Mouse (Mus musculus) lung, embryonic 15.5 days (tissue): Measurements from ENCODE around the gene Bola1. TPM values are rescaled to one million over a fixed set of nuclear protein-coding genes. Genes with fewer than 3 reads are reported as not detected.
A peak's percentile ranks its signal among the peaks of the same experiment; 100 is the strongest.
"Not testable (repeated sequence)": the region's sequence is repeated elsewhere in the genome, so short reads cannot be mapped to it uniquely, and the experiment has no call there.

Source experiments
- ATAC-seq: fragments of 200-750 bp; cut with Nextera tagmentation; 2 replicates; pipeline ENCODE4 v1.8.0; 2017; ENCODE audit warnings: moderate number of reproducible peaks, borderline replicate concordance; ENCODE audit not compliant: low FRiP score, low TSS enrichment; ENCODE audit errors: extremely low read depth
- H3K27ac ChIP-seq: fragments of 300-500 bp; sonication (generic); 2 replicates; pipeline ENCODE4 v1.5.1; 2015; ENCODE audit warnings: moderate library complexity, mild to moderate bottlenecking, inconsistent platforms
- H3K27me3 ChIP-seq: fragments of 300-500 bp; sonication (generic); 2 replicates; pipeline ENCODE4 v1.6.1; 2015; ENCODE audit warnings: inconsistent platforms
- H3K36me3 ChIP-seq: fragments of 300-500 bp; sonication (generic); 2 replicates; pipeline ENCODE4 v1.6.1; 2015; ENCODE audit warnings: inconsistent platforms
- H3K4me1 ChIP-seq: fragments of 300-500 bp; sonication (generic); 2 replicates; pipeline ENCODE4 v1.6.1; 2015; ENCODE audit warnings: inconsistent platforms
- H3K4me2 ChIP-seq: fragments of 300-500 bp; sonication (generic); 2 replicates; pipeline ENCODE4 v1.6.1; 2015; ENCODE audit warnings: inconsistent platforms, mild to moderate bottlenecking, moderate library complexity
- H3K4me3 ChIP-seq: fragments of 300-500 bp; sonication (generic); 2 replicates; pipeline ENCODE4 v1.5.1; 2015; ENCODE audit warnings: mild to moderate bottlenecking, inconsistent platforms
- H3K9ac ChIP-seq: fragments of 300-500 bp; sonication (generic); 2 replicates; pipeline ENCODE4 v1.6.1; 2015; ENCODE audit warnings: inconsistent platforms
- H3K9me3 ChIP-seq: fragments of 300-500 bp; sonication (generic); 2 replicates; pipeline ENCODE4 v1.6.1; 2016; ENCODE audit warnings: inconsistent platforms
- WGBS: fragments of 180-500 bp; shearing (Covaris S2); methylation state at CpG from one replicate; pipeline ENCODE4 v1.1.7; 2015; 5-methylcytosine and 5-hydroxymethylcytosine counted together
- polyA plus RNA-seq: library from polyadenylated mRNA; unstranded; fragments of >200 nt; fragmentation: Nextera tagmentation; extraction: Ambion mirVana; gene quantifications from 2 replicates; pipeline ENCODE4 v1.2.1, GENCODE M21; 2015

Gene Bola1
- polyA plus RNA-seq, 1 experiment from 2014 or later: 56.8 TPM

- Histone ChIP-seq H3K9ac (peak overlapping the region; percentile 46), H3K36me3 (no peaks in the 10 kb centered on the region), H3K9me3 (no peaks in the 10 kb centered on the region), H3K27ac (peak overlapping the region; percentile 97), H3K4me1 (peaks cover 27% of the 10 kb centered on the region), H3K4me2 (peak overlapping the region; percentile 89), H3K4me3 (peak overlapping the region; percentile 55), H3K27me3 (no peaks in the 10 kb centered on the region)
- whole genome bisulfite sequencing: under 1% methylated on average over 12 of the region's 12 CpGs
- ATAC-seq: peak; percentile 13; the same call in 1 of the 2 replicates
These were observed 293 bp downstream of the Bola1 start for GRCm38 (mm10) chr3:96219191-96219641.

- Histone ChIP-seq H3K27ac (no peak overlapping the region), H3K4me3 (no peak overlapping the region), H3K4me2 (no peak overlapping the region), H3K36me3 (no peaks in the 10 kb centered on the region), H3K9me3 (no peaks in the 10 kb centered on the region), H3K27me3 (no peaks in the 10 kb centered on the region), H3K4me1 (no peaks in the 10 kb centered on the region), H3K9ac (no peak overlapping the region)
- no peak for ATAC-seq
- 23% methylated on average over 15 of the region's 15 CpGs for WGBS
These were observed 10.3 kb downstream of the Bola1 start for GRCm38 (mm10) chr3:96209242-96209641.

GRCm38 (mm10) chr3:96207819-96208218, 11.7 kb downstream of the Bola1 start:
- no peak for ATAC-seq
- Histone ChIP-seq H3K4me3 (no peak overlapping the region), H3K9ac (no peak overlapping the region), H3K4me1 (no peaks in the 10 kb centered on the region), H3K9me3 (no peaks in the 10 kb centered on the region), H3K4me2 (no peak overlapping the region), H3K36me3 (no peaks in the 10 kb centered on the region), H3K27ac (no peak overlapping the region), H3K27me3 (no peaks in the 10 kb centered on the region)
- WGBS: 68% methylated on average over 3 of the region's 3 CpGs

GRCm38 (mm10) chr3:96199731-96200130, 19.8 kb downstream of the Bola1 start:
- 30% methylated on average over 2 of the region's 2 CpGs for WGBS
- no peak overlapping the region for H3K4me3 ChIP-seq
- peaks cover 13% of the 10 kb centered on the region for H3K4me1 ChIP-seq
- H3K9ac ChIP-seq: no peak overlapping the region
- no peak overlapping the region for H3K27ac ChIP-seq
- H3K9me3 ChIP-seq: no peaks in the 10 kb centered on the region
- H3K36me3 ChIP-seq: no peaks in the 10 kb centered on the region
- no peak for ATAC-seq
- H3K4me2 ChIP-seq: no peak overlapping the region
- H3K27me3 ChIP-seq: no peaks in the 10 kb centered on the region

- ATAC-seq, H3K4me3 ChIP-seq, H3K36me3 ChIP-seq, H3K9ac ChIP-seq, H3K9me3 ChIP-seq, H3K27ac ChIP-seq, H3K27me3 ChIP-seq: not testable (repeated sequence)
- H3K4me2 ChIP-seq: peak overlapping the region; percentile 99
- peaks cover 13% of the 10 kb centered on the region for H3K4me1 ChIP-seq
- WGBS: 23% methylated on average over 8 of the region's 8 CpGs
These were observed 20.8 kb downstream of the Bola1 start for GRCm38 (mm10) chr3:96198601-96199251.

GRCm38 (mm10) chr3:96198181-96198580, 21.3 kb downstream of the Bola1 start:
- Histone ChIP-seq H3K4me2 (peak overlapping the region; percentile 99), H3K9me3 (no peaks in the 10 kb centered on the region), H3K9ac (no peak overlapping the region), H3K4me1 (peaks cover 13% of the 10 kb centered on the region), H3K27ac (peak overlapping the region; percentile 29; the same call in 1 of the 2 replicates), H3K27me3 (no peaks in the 10 kb centered on the region), H3K4me3 (peak overlapping the region; percentile 65), H3K36me3 (no peaks in the 10 kb centered on the region)
- peak; percentile 29; the same call in 1 of the 2 replicates for ATAC-seq
- WGBS: 7% methylated on average over 6 of the region's 6 CpGs

DNA sequence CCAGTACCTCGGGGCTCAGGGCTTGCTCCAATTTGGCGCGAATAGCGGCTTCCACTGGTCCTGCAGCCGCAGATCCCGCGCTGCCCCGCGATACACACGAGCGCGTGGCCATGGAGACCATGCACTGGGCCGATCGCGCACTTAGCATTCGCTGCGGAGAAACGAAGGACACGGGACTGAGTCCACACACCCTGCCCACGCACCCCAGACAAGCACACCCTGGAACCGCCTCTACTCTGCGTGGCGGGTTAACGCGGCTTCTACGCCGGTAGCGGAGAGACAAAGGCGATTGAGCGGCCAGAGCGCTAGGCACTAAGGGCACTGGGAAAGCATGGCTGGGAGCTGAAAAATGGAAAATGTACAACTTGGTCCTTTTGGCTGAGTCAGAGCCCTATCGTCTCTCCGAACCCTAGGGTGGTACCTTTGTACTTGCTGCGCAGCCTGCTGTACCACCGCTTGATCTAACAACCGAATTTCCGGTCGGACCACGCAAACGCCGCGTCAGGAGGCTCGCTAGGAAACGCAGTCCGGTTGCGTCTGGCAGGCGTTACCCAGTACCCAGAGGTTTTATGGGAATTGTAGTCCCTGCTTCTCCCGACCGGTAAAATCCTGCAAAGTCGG, 22.3 kb downstream of the Bola1 start:
- peak overlapping the region; percentile 94 for H3K27ac ChIP-seq
- peak; percentile 92 for ATAC-seq
- H3K4me3 ChIP-seq: peak overlapping the region; percentile 65
- no peaks in the 10 kb centered on the region for H3K27me3 ChIP-seq
- H3K36me3 ChIP-seq: no peaks in the 10 kb centered on the region
- WGBS: under 1% methylated on average over 50 of the region's 50 CpGs
- peaks cover 13% of the 10 kb centered on the region for H3K4me1 ChIP-seq
- peak overlapping the region; percentile 99 for H3K4me2 ChIP-seq
- no peaks in the 10 kb centered on the region for H3K9me3 ChIP-seq
- H3K9ac ChIP-seq: peak overlapping the region; percentile 81

DNA sequence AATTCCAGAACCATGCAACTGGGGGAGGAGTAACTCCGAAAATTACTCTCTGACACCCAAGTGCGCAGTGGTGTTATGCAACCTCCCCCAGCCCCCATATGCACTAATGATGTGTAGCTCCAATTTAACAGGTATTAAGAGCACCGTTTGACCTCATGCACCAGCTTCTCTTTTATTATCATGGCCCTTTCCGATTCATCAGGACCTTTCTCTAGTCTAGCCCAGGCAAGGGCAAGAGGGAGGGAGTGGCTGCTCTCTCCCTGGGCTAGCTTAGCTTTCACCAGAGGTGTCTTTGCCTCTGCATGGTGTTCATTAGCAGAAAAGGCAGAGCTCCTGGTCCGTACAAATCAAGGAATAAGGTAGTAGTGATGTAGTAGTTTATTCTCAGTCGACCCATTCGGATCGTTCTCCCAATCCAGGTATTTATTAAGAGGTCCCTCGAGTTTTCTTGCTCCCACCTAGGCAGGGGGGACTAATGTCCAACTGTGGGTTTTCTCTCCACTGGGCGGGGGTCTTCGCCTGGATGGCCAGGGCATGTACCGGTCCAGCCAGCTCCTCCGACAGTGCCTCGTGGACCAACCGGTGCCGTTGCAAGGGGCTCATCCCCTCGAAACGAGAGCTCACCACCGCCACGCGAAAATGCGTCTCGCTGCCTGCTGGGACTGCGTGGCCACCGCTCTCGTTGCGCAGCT, 22.9 kb downstream of the Bola1 start:
- Histone ChIP-seq H3K27ac (peak overlapping the region; percentile 94), H3K27me3 (no peaks in the 10 kb centered on the region), H3K4me2 (peak overlapping the region; percentile 99), H3K9ac (peak overlapping the region; percentile 81), H3K36me3 (no peaks in the 10 kb centered on the region), H3K4me1 (peaks cover 13% of the 10 kb centered on the region), H3K9me3 (no peaks in the 10 kb centered on the region), H3K4me3 (peak overlapping the region; percentile 65)
- no peak; the same call in 1 of the 2 replicates for ATAC-seq
- WGBS: 18% methylated on average over 27 of the region's 27 CpGs

DNA sequence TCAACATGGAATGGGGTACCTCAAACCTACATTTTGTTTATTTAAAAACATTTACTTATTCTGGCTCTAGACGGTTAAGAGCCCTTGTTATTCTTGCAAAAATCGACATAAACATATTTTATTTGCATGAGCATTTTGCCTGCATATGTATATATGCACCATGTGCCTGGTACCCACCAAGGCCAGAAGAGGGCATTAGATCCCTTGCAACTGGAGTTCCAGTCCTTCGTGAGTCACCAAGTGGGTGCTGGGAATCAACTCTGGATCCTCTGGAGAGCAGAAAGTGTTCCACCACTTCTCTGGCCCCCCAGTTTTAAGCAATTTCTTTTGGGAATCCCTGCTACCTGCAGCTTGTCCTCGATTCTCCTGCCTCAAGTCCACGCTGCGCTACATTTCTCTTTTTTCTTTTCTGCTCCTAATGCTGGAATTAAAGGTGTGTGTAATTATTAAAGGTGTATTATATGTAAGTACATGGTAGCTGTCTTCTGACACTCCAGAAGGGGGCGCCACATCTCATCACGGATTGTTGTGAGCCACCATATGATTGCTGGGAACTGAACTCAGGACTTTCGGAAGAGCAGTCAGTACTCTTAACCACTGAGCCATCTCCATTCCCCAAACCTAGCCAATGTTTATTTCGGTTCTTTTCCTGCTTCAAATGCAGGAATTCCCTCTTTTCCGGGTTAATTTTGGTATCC, 23.7 kb downstream of the Bola1 start:
- no peaks in the 10 kb centered on the region for H3K36me3 ChIP-seq
- ATAC-seq: no peak
- 90% methylated on average over 11 of the region's 11 CpGs for WGBS
- no peaks in the 10 kb centered on the region for H3K27me3 ChIP-seq
- no peak overlapping the region for H3K27ac ChIP-seq
- peaks cover 13% of the 10 kb centered on the region for H3K4me1 ChIP-seq
- no peak overlapping the region for H3K9ac ChIP-seq
- H3K4me3 ChIP-seq: no peak overlapping the region
- H3K9me3 ChIP-seq: no peaks in the 10 kb centered on the region
- H3K4me2 ChIP-seq: peak overlapping the region; percentile 99; the same call in 1 of the 2 replicates

- 81% methylated on average over 10 of the region's 10 CpGs for WGBS
These were observed 24.5 kb downstream of the Bola1 start for GRCm38 (mm10) chr3:96194966-96195365.

DNA sequence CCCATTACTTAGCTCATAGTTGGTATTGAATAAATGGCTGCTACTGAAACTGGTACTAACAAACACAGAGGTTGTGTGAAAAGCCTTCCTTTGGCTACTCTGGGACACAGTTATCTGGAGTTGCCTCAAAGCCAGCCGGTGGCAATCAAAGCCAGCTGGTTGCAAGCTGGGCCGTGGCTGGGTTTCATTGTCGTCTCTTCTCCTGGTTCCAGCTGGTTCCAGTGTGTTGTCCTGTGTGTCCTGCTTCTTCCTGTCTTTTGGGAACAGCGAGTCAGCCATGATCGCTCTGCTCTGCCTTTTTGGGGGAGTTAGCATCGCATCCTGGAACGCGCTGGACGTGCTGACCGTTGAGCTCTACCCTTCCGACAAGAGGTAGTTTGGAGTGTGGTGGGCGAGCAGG, 26.5 kb downstream of the Bola1 start:
- Histone ChIP-seq H3K9ac (no peak overlapping the region), H3K4me1 (peaks cover 10% of the 10 kb centered on the region), H3K9me3 (no peaks in the 10 kb centered on the region), H3K27me3 (no peaks in the 10 kb centered on the region), H3K36me3 (no peaks in the 10 kb centered on the region), H3K4me3 (no peak overlapping the region), H3K4me2 (no peak overlapping the region), H3K27ac (no peak overlapping the region)
- ATAC-seq: no peak
- 55% methylated on average over 12 of the region's 12 CpGs for WGBS

More at GRCm38 (mm10) chr3:96194966-96195365, 24.5 kb downstream of the Bola1 start:
- no peak overlapping the region for H3K4me3 ChIP-seq
- H3K36me3 ChIP-seq: no peaks in the 10 kb centered on the region
- no peak overlapping the region for H3K9ac ChIP-seq
- H3K4me1 ChIP-seq: peaks cover 13% of the 10 kb centered on the region
- H3K27me3 ChIP-seq: no peaks in the 10 kb centered on the region
- no peak for ATAC-seq
- H3K4me2 ChIP-seq: no peak overlapping the region
- no peaks in the 10 kb centered on the region for H3K9me3 ChIP-seq
- no peak overlapping the region for H3K27ac ChIP-seq
